Mouse (Mus musculus): Measurements from ENCODE around the gene Col1a1.

DNA sequence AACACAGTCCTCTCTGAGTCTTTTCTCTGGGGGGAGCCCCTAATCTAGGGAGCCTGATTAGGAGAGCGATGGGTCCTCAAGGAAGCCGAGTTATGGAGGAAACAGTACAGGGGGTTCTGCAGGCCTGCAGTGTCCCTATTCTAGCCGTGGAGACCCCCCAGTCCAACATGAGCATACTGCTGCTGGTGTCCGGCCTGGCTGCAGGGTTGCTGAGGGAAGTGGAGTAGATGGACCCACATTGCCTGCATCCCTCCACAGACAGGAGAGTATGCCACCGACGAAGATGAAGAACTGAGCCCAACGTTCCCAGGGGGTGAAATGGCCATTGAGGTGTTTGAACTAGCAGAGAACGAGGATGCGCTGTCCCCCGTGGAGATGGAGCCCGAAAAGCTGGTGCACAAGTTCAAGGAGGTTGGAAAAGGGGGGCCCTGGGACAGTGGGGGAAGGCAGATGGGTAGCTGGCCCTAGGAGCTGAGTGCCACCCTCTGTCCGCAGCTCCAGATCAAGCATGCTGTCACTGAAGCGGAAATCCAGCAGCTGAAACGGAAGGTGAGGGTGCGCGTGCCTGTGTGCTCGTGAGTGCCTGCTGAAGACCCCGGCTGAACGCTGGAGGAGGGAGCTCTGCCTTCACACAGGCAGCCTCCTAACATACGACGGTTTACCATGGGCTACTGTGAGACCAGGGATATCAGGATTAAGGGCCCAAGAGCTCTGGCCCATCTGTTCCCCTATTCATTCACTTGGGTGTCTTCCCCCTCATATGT lies 65.7 kb downstream of the Col1a1 start:
- TF ChIP-seq ZNF384 (IDR thresholded peaks at IDR 0.05; ENCODE audit: low read depth, low read length), result no peak
- TF ChIP-seq HCFC1 (IDR thresholded peaks at IDR 0.05; ENCODE audit: low read depth, low read length), result no peak
